Mouse (Mus musculus) kidney, postnatal 14 days (tissue): ENCODE results near the gene Adamts6.
A peak's percentile ranks its signal among the peaks of the same experiment; 100 is the strongest.

Experiments
- DNase-seq: peaks from one replicate; pipeline ENCODE4 v3.0.0; 2022; ENCODE audit warnings: mixed read lengths

Adamts6 gene

DNA sequence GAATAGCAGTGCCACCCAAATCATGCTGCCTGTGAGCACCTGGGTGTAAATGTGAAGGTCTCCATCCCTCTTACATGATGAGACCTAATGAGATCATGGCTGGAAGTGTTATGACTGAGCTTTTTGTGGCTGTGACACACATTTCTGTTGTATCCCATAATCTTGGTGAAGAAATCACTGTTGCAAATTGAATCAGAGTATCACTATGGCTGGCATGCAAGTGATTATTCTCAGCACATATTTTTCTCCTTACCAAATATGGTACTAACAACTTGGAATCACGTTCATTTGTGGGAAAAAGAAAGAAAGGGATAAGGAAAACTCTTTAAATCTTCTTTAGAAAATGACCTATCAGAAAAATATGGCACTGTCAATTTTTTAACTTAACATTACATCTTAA is 180.4 kb downstream of the Adamts6 start:
- DNase-seq: no peak

DNA sequence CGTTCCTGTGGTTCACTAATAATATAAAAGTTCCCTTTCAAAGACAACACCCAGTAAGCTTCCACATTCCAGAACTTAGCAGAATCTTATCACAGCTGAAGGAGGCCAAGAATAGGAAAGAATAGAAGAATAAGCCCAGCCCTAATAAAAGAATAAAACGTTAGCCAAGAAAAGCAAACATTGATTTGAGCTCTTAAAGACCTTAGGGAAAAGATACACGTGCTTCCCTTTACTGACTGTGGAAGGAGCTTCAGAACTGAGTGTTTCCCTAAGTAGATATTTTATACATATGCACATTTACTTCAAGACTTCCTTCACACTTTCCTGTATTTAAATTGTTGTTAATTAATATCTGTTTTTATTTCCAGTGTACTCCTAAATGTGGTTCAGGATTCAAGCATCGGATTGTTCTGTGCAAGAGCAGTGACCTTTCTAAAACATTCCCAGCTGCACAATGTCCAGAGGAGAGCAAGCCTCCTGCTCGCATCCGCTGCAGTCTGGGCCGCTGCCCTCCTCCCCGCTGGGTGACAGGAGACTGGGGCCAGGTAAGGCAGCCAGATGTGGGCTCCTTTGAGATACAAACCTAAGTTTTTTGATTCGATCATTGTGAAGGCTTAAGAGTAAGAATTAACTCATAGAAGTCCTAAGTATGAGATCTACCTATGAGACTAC is 188.8 kb downstream of the Adamts6 start:
- no peak for DNase-seq

DNA sequence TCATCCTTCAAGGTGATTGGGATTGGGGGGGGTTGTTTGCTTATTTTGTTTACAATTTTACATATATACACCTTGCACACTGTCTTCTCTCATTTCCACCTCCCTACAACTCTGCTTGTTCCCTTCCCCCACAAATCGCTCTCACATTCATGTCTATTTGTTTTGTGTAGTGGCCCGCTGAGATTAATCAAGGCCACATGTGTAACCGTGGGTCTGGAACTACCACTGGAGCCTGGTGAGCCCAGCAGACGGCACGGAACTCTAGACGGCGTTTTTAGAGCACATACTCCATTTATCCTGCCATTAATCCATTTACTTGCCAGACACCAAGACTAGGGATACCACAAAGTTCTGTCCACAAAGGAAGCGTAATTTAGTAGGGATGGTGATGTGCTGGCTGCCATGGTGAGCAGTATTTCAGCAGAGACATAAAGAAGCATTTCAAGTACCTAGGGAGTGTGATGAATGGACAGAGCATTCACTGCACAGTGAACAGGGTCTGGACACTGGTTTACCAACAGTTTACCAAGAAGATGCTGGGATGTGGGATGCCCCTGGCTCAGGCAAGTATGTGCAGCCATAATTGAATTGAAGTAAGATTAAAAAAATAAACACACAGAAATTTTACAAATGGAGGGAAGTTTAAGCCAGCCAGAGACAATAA is 194.9 kb downstream of the Adamts6 start:
- no peak for DNase-seq

DNA sequence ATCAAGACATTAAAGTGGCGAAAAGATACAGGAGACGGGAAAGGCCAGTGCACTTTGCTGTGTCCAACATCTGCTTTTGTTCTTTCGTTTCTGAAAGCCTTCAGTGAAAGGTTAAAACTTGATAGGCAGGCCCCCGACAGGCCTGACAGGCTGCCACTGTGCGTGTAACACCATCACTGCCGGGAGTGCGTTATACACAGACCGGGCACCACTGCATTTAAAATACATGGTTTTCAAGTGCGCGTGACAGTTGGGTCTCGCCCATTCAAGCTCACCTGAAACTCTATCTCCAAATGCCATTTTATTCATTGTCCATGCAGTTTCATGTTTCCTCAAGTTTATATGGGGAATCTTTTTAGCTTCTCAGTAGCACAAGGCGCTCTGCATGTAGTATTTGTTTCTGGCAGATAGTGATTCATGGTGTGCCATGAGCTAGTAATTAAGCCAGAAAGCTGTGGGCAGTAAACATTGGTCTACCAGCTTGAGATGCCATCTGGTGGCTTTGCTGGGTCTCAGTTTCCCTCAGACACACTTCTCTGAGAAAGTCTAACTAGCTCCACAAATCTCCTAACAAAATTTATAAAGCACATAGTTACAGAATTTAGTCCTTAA is 195.6 kb downstream of the Adamts6 start:
- DNase-seq: no peak

DNA sequence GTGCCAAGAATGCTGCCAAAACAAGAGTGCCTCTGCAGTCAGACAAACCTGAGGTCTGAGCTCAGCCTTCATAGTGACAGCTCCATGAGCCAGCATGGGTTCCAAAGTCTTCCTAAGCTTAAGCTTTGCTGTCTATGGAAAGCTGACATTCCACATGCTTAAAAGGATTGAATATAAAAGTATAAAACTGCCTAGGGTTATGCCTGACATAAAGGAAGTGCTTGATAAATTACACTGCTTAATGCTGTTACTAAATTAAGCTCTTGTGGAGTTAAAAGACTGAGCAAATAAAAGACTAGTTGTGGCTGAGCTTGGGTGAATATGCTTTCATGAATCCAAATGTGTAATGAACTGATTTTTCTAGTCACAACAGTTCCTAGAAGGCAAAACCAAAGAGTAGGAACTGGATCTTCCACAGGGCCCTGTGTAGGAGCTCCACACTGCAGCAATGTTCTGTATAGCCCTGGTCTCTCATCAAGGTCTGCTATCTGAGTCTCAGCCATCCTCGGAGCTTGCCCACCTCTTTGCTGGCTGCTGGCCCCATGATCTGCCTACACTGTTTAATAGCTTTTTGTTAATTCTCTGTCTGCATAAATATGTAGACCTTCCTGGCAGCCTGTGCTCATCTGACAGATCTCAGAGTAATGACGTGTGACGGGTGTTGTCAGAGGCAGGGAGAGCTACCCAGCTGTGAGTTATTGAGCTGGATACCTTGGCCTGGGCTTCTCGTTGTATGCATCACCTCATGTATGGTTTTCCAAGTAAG is 203.6 kb downstream of the Adamts6 start:
- no peak for DNase-seq

DNA sequence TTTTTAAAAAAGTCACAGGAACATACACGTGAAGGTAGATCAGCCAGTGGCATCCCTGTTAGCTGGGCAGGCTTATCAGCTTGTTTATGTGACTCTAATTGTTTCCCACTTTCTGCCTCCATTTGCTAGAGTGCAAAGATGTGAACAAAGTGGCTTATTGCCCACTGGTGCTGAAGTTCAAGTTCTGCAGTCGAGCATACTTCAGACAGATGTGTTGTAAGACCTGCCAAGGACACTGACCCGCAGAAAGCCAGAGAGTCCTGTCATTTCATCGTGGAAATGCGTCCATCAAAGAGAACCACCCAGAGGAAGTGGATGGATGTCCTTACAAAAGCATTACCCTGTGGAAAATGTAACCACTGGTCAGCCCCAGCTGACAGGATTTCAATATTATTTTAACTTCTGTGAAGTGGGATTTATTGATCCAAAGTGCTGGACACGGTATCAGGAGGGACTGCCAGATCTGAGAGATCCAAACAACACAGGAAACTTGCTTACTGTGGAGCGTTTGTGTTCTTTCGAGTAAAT is 205.9 kb downstream of the Adamts6 start:
- DNase-seq: no peak

DNA sequence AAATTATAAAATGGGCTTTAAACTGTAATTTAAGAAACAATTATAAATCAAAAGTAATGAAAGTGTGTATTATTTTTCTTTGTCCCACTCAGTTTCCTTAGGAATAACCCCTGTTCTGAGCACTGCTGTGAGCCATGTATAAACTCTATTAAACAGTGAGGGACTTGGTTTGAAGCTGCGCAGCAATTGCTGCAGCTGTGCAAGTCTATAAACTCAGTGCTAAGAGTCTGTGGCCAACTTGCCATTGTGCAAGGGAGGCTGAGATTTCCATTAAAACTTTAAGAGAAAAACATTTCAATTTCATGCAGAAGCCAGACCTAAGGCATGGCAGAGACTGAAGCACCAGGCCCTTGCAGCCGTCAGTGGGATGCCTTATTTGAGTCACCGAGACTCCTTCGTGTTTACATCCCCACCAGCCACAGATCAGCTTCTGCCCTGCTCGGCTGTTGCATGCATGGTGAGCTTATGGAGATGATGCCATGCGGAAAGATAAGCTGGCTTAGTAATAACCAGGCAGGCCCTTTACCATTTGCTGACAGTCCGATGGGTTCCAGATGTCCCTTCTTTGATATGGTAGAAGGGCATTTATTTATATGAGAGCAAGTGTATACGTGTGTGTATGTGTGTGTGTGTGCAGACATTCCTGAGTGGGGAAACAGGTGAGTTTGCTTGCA is 206.7 kb downstream of the Adamts6 start:
- DNase-seq: no peak

DNA sequence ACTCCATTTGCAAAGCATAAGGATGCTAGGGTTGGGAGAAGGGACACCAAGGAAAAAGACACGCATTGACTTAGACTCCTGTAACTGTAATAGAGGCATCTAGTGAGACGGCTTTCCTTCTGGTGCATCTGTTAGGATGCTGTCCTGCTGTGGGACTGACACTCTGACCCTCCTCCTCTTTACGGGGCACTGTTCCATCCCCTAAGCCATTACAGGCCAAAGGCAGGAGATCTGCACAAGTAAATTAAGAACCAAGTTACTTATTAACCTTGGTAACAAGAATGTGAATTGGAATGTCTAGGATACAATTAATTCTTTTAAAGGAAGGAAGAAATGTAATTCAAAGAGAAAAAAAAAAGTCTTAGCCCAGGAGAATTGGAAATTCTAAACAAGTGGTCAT is 210.0 kb downstream of the Adamts6 start:
- DNase-seq: no peak

DNA sequence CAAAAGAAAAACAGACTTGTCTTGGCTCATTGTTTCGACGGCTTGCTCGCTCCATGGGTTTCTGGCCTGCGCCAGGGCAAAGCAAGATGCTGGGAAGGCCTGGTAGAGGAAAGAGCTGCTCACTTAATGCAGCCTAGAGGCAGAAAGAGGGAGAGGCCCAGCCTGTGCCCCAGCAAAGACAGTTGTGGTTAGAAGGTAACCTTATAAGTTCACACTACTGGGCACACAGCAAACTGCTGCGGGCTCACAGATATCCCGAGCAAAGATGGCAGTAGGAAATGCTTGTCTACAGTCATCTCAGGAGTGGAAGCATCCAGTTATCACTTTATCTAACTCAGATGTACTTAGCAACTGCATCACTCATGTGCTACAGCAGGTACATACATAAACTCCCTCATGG is 211.0 kb downstream of the Adamts6 start:
- no peak for DNase-seq

DNA sequence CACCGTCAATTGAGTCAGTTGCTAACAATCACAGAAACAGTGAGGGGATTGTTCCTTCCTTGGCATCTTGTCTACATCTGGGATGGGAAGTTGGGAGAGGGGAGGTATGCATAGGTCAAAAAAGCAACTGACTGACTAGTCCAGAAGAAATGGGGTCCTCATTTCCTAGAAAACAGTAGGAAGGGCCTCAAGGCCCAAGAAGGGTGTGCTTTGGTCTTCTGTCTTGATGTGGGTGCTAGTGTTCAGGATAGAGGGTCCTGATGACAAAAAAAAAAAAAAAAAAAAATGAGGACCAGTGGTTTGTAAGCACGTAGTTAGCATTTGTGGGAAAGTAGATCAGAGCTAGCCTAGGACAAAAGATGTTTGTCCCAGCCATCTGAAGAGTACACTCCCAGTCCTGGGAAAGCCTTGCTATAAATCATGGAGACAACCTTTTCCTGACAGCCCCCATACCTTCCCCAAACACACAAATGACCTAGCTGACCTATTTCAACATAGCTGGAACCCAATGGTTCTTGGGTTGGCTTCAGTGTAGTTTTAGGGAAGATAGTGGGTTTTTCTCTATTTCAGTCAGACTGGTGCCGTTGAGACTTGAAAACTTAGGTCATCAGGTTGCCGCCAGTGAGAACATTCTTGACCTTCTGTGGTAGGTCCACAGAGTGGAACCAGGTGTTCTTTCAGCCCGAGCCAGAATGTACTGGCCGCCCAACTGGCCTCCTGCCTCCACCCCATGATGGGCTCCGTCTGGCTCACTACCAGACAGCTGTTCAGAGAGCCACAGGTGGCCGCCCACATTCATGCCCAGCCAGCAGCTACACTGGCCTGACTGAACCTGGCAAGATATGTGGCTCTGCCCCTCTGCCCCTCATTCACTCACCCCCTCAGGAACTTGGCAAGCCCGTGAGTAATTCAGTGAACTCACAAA is 211.7 kb downstream of the Adamts6 start:
- DNase-seq: peak; percentile 44

DNA sequence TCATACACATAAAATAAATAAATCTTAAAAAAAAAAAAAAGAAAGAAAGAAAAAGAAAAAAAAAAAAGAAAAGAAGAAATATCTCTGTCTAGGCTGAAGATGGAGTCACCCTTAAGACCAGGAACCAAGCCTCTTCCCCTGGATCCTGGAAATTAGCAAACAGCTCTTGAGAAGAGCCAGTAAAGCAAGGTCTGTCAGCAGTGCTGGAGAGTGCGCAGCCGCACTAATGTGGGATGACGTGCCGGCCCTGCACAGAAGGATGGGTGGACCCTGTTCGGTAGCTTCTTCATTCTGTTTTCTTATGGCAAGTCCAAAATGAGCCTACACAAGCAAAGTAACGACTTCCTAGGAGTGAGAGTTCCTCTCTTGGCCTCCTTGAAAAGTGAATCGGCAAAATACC is 214.8 kb downstream of the Adamts6 start:
- DNase-seq: no peak

DNA sequence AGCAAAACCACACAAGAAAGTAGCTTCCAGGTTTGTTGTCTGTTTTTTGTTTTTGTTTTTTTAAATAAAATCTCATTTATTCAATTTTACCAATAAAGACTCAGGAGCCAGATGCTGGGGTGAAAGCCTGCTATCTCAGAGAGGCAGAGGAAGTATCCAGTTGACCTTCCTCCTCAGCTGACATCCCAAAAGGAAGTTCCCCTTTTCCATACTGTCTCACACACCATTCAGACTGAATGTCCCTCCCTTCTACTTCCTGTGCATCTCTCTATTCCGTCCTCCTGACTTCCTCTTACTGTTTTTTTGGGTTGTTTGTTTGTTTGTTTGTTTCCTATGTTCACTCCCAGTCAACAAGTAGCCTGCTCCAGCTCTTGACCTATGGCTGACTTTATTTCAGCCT is 216.4 kb downstream of the Adamts6 start:
- no peak for DNase-seq

DNA sequence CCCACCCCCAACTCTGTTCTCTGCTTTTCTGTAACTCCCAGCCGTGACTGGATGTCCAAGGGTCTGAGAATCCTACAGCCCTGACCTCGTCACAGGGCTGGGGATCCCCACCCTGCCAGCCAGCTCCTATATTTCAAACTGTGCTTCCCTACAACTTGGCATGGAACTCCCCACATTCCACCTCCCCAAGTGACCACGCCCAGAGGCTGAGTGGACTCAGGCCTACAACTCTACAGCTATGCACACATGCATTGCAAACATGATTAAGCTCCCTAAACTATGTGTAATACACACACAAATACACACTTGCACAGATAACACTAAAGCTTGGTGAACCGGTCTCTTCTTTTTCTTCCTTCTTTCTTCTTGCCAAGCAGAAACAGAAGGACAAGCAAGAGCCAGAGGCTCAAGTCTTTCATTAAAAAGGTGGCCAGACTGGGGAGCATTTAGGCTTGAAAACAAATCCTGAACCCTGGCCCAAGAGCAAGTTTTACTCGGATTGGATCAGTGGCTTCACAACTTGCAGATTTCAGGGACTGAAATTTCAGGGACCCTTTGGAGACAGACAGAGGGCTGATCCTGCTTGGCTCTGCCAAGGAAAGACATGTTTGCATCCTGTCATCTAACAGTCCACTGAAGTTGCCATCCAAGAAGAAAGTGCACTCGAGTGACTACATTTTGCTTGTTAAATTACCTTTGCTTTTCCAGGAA is 218.7 kb downstream of the Adamts6 start:
- DNase-seq: no peak

DNA sequence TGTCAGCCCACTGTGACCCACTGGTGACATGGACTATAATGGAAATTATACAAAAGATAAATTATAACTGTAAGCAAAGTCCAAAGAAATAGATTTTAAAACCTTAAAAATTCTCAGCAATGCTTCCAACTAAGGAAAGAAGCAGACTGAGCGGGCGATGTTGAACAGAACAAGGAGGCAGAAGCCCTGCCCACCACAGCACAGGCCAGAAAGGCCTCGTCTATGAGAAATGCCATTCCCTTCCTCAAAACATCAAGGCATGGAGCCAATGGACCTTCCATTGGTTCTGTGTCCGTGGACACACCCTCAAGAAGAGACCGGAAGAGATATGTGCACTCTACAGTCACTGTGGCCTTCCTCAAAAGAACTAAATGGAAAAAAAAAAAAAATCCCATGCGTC is 220.0 kb downstream of the Adamts6 start:
- DNase-seq: no peak

DNA sequence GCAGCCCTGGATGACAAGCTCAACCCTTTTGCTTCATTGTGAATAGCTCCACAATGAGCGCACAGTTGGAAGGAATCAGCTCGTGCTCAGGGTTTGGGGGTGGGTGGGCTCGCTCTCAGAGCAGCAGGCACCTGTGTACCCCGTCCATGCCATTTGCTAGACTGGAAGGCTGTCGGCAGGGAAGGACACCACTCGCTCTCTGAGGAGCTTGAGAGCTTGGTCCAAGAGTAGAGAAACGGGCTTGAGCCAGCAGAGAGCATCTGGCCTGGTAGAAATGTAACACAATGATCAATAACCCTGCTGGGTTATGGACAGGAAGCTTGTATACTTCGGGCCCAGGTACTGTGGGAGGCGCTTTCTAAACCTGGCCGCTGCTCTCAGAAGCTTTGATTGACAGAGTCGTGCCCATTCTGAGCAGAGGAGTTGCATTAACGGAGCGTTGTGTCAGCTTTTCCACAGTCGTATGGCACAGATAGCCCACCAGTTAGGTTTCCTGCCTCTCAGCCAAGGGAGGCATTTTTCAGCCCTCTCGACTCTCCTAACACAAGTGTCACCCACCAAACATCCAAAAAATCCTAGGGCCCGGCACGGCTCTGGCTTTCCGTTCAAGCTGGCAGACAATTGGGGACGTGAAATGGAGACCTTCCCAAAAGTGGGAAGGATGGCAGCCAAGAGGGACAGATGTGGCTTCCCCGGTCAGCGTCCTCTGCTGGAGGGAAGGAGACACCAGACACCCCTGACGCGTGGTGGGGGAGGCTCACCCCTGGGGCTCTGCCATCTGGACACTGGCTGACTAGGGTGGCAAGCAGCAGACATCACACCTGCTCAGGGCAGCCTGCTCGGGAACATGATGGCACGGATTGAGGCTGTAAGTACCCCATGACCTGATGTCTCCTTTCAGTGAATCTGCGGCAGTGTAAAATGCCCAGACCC is 222.2 kb downstream of the Adamts6 start:
- DNase-seq: no peak

DNA sequence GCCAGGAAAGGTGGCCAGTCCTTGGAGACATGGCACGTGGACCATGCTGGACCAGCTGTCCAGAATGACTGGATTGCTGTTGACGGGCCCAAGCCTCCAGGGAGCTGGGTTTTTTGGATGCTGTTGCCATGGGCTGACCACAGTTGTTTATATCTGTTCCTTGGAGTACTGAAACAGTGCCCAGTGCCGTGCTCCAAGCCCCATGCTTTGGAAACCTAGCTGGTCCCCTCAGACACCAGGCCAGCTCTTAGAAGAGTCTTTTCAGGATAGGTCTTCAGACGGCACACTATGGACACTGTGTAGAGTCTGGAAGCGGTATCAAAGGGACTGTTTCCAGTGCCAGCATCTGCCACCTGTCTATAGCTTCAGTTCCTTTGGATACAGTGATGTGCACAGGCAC is 223.1 kb downstream of the Adamts6 start:
- DNase-seq: no peak

DNA sequence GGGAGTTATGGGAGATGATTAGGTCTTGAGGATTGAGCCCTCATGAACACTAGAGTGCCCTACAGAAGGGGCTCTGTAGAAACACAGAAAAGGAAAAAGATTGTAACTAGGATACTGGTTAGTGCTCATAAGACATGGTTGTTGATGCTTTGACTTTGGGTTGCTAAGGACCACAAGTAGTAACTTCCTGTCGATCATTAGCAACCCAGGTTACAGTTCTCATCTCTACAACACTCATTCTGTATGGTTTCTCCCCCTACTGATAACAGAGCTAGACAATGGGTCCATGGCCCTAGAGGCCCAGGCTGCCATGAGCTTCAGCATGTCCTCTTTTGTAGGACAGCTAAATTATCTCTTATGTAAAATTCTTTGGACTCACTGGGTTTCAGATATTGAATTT is 227.4 kb downstream of the Adamts6 start:
- no peak for DNase-seq

DNA sequence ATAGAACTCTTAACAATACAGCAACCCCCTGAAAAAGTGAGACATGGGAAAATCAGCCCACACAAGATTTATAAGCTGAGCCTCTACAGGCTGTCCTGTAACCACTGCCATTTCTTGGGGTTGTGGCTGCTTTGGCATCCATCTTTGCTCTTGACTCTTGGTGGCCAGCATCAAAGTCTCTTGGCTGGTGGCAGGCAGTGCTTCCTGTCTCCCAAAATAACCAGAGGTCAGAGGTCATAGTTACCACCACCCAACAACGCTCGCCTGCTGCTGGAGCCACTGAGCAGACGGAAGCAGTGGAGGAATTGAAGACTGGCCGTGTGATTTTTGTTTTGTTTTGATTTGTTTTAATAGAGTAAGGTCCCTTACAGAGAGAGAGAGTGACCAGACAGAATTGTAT is 228.5 kb downstream of the Adamts6 start:
- no peak for DNase-seq

DNA sequence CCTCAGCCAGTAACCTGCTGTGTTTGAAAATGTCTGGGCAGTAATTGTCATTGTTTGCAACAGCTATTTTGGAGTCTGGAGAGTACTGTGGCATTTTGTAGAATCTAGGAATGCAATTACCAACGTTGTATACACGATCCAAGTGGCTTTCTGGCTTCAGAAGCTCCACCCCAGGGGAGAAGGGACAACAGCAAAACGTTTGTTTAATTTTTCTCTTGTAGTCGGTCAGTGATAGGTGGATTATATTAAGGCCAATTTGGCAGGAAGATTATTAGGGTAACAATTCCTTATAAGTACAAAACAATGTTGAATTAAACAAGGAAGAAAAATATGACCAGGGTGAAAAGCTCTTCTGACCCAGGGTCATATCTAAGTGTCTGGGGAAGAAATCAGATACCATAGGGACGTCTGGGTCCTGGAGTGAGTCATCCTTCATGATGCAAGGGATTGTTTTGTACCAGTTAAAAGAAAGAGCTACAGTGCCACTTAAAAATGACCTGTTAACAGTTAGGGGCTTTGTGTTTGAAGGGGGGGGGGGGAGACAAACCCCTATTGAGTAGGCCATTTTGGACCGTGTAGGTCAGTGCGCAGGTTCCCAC is 229.2 kb downstream of the Adamts6 start:
- DNase-seq: no peak
